Mouse (Mus musculus): Measurements from ENCODE around the gene Wipi2.

DNA sequence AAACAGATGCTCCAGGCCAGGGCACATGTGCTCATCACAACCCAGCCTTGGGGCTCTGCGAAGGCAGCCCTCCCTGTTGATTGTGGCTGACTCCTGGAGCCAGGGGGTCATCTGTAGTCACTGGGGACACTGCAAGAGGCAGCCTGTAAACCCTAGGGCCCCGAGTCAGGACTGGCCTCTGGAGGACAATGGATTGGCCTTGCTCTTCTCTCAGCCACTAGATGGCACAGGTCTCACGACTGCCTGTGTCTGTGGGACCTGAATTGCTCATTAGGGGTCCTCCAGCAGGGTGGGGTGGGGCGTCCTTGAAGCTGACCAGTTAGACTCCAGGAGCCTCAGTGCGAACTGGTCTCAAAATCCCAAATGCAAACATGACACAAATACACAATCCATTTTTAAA lies 45.6 kb downstream of the Wipi2 start:
- TF ChIP-seq POLR2A (IDR thresholded peaks at IDR 0.05; ENCODE audit: low read depth, low read length), result no peak
- peak; percentile 35; the same call in 1 of the 2 replicates for TF ChIP-seq CTCF (IDR thresholded peaks at IDR 0.05; ENCODE audit: extremely low read depth, insufficient read length, insufficient replicate concordance, low read depth, low read length)

Measured in small intestine, adult 2 months (tissue).